Mouse (Mus musculus): ENCODE measurements around the gene Inpp4b. TPM values are rescaled to one million over a fixed set of nuclear protein-coding genes. Genes with fewer than 3 reads are reported as not detected.

Gene Inpp4b
- total and polyA plus RNA-seq, 3 experiments, result 7.3 to 73.4 (median 68.9) TPM

DNA sequence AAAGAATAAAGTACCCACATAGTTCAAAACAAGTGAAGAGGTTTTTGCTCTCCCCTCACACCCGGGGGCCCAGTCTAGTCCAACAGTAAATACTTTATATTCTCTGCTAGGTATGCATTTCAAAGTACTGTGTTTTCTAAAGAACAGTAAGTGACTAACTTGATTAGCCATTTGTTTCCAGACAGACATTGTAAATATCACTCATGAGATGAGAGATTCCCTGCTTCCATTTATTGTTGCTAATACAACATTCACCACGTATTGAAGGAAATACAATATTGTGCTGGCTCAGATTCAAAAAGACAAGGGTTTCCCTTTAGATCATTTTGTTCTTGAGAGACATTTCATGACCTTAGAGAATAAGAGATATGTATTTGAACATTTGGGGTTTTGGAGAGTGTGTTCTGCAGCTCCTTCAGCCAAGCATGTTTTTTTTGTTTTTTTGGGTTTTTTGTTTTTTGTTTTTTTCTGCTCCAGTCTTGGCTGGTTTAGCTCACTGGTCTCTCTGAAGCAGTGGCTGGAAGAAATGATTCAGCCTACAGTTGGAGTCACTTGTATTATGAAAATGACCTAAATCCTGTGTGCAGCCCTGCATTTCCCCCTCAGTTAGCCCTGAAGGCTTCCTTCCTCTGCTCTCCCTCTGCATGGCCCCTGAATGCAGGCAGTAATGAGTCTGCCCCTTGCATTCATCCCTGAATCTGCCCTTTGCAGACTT lies 426.5 kb downstream of the Inpp4b start:
- Histone ChIP-seq H3K27ac (no peak overlapping the region; the same call in 1 of the 2 replicates), H3K79me2 (replicated peaks; ENCODE audit: control insufficient read depth, insufficient read depth, low read length) (no peaks in the 10 kb centered on the region), H3K27me3 (ENCODE audit: control insufficient read depth, insufficient read depth, low read length) (no peaks in the 10 kb centered on the region), H3K9ac (ENCODE audit: low read depth, low read length) (no peak overlapping the region), H3K36me3 (ENCODE audit: control insufficient read depth, insufficient read depth, low read length) (peaks cover 2% of the 10 kb centered on the region; the same call in 1 of the 2 replicates), H3K4me1 (ENCODE audit: control insufficient read depth, insufficient read depth, low read length) (peaks cover 9% of the 10 kb centered on the region), H3K4me3 (no peak overlapping the region)
- WGBS, result 44% methylated on average over 2 of the region's 2 CpGs
- no peak for TF ChIP-seq POLR2A (IDR thresholded peaks at IDR 0.05; ENCODE audit: insufficient read depth, low read depth, low read length)
- no peak for TF ChIP-seq CTCF (IDR thresholded peaks at IDR 0.05)
- TF ChIP-seq EP300 (IDR thresholded peaks at IDR 0.05; ENCODE audit: insufficient read depth, low read depth, low read length), result no peak
- no peak for DNase-seq
- intact Hi-C loops (cut with DNase I), result no loop called here

DNA sequence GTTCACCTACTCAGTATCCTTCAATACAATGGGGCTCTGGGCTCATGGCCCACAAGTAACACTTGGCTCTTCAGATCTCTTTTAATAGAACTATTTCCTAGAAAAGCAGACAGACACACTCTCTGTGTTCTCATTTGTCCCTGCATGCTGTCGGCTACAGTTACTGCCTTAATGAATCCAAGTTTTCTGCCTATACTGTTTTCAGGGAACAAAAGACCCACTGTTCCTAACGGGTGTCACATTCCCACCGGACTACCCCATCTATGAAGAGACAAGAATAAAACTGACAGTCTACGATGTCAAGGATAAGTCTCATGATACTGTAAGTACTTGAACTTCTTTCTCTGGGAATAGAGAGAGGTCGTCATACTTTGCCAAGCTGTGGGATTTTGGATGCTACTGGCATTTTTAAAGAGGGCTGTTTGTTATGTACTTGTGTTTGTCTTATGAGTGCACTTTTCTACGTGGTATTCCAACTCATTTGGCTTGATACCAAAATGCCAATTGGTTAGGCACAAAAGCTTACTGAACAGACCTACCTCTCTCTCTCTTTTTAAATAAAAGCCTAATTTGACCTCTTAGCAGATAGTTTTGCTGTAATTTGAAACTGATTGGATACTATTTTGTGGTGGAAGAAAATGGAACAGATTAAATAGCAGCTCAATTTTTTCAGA lies 428.4 kb downstream of the Inpp4b start:
- no peak for TF ChIP-seq EP300 (IDR thresholded peaks at IDR 0.05; ENCODE audit: insufficient read depth, low read depth, low read length)
- no peak for TF ChIP-seq CTCF (IDR thresholded peaks at IDR 0.05)
- TF ChIP-seq POLR2A (IDR thresholded peaks at IDR 0.05; ENCODE audit: insufficient read depth, low read depth, low read length), result no peak
- Histone ChIP-seq H3K36me3 (ENCODE audit: control insufficient read depth, insufficient read depth, low read length) (peaks cover 5% of the 10 kb centered on the region), H3K27me3 (ENCODE audit: control insufficient read depth, insufficient read depth, low read length) (no peaks in the 10 kb centered on the region), H3K27ac (peak overlapping the region; percentile 57), H3K79me2 (replicated peaks; ENCODE audit: control insufficient read depth, insufficient read depth, low read length) (no peaks in the 10 kb centered on the region), H3K4me1 (ENCODE audit: control insufficient read depth, insufficient read depth, low read length) (peaks cover 9% of the 10 kb centered on the region), H3K9ac (ENCODE audit: low read depth, low read length) (peak overlapping the region; percentile 51; the same call in 1 of the 2 replicates), H3K4me3 (peak overlapping the region; percentile 42)
- intact Hi-C loops (cut with DNase I), result no loop called here
- WGBS, result 44% methylated on average over 6 of the region's 6 CpGs
- DNase-seq, result peak in 1 of 2 experiments; percentile 16

DNA sequence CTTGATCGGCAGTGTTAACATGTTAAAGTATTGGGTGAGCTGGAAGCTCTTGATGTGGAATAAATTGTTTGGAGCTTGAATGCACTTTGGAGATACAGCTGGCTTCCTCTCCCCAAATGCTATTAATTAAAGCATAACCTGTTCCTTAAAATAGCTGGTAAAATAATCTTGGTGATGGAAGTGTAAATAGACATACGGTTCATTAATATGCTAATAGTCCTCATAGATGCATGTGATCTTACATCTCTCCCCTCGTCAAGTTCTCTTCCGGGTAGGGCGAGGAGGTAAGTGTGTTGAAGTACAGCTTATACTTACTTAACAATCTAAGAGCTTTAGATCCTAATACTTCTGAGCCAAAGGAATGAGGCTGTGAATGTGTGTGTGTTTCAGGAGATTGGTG lies 430.5 kb downstream of the Inpp4b start:
- WGBS, result 91% methylated on average over 5 of the region's 5 CpGs
- peaks cover 5% of the 10 kb centered on the region for H3K36me3 ChIP-seq (ENCODE audit: control insufficient read depth, insufficient read depth, low read length)
- H3K79me2 ChIP-seq (replicated peaks; ENCODE audit: control insufficient read depth, insufficient read depth, low read length), result no peaks in the 10 kb centered on the region; the same call in 1 of the 2 replicates
- peaks cover 8% of the 10 kb centered on the region for H3K4me1 ChIP-seq (ENCODE audit: control insufficient read depth, insufficient read depth, low read length)
- no peak for DNase-seq
- intact Hi-C loops (cut with DNase I), result no loop called here
- H3K9ac ChIP-seq (ENCODE audit: low read depth, low read length), result no peak overlapping the region
- TF ChIP-seq POLR2A (IDR thresholded peaks at IDR 0.05; ENCODE audit: insufficient read depth, low read depth, low read length) (no peak), CTCF (IDR thresholded peaks at IDR 0.05) (no peak), EP300 (IDR thresholded peaks at IDR 0.05; ENCODE audit: insufficient read depth, low read depth, low read length) (no peak)
- H3K27ac ChIP-seq, result no peak overlapping the region
- no peaks in the 10 kb centered on the region for H3K27me3 ChIP-seq (ENCODE audit: control insufficient read depth, insufficient read depth, low read length)
- no peak overlapping the region for H3K4me3 ChIP-seq

DNA sequence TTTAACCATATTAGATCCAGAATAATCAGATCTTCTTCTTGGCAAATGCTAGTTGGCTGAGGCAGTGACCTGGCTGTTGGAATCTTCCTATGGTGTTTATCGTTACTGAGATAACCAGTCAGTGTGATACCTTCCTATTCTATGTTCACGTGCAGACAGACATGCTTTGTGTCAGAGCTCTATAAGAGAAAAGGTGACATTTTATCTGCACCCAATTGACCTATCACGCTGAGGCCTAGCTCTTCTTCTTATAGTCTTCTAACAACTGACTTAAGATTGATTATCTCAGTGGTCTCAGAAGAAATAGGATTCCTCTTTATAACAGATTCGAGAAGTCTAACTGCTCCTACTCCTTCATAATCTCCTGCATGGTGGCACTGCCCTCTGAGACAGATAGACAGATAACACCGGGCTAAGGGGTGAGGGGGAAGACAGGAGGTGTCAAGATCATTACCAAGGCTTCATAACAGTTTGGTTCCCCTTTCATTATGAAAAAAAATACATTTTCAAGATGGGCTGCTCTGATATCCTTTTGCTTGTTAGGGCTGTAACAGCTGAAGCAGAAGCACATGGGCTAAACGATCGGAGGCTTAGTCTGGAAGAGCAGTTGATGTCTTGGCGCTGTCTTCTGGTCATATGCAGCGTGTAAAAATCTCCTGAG lies 431.1 kb downstream of the Inpp4b start:
- no peak overlapping the region for H3K27ac ChIP-seq
- H3K79me2 ChIP-seq (replicated peaks; ENCODE audit: control insufficient read depth, insufficient read depth, low read length), result no peaks in the 10 kb centered on the region; the same call in 1 of the 2 replicates
- H3K27me3 ChIP-seq (ENCODE audit: control insufficient read depth, insufficient read depth, low read length), result no peaks in the 10 kb centered on the region
- H3K9ac ChIP-seq (ENCODE audit: low read depth, low read length), result no peak overlapping the region
- peaks cover 7% of the 10 kb centered on the region for H3K4me1 ChIP-seq (ENCODE audit: control insufficient read depth, insufficient read depth, low read length)
- no peak overlapping the region for H3K4me3 ChIP-seq
- peaks cover 5% of the 10 kb centered on the region for H3K36me3 ChIP-seq (ENCODE audit: control insufficient read depth, insufficient read depth, low read length)
- WGBS, result 66% methylated on average over 9 of the region's 9 CpGs
- intact Hi-C loops (cut with DNase I), result no loop called here
- no peak for TF ChIP-seq POLR2A (IDR thresholded peaks at IDR 0.05; ENCODE audit: insufficient read depth, low read depth, low read length)
- no peak for TF ChIP-seq CTCF (IDR thresholded peaks at IDR 0.05)
- DNase-seq, result no peak

DNA sequence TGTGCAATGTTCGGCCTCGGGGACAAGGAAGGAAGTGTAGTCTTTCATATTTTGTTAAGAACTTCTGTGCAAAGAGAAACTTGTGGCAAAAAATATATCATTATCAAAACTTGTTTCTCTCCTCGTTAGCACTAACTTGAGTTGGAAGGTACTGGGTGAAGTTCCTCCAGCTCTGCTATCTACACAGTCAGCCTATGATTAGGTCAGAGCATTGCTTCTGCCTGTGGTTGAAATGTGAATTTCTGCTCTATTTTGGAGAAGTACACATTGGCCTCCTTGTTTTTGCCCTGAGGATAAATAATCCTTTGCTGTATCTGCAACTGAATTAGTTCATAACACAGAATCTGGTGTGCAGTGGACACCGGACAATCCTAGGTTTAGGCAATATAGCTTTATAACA lies 431.7 kb downstream of the Inpp4b start:
- H3K36me3 ChIP-seq (ENCODE audit: control insufficient read depth, insufficient read depth, low read length), result peaks cover 5% of the 10 kb centered on the region
- WGBS, result 62% methylated on average over 4 of the region's 4 CpGs
- TF ChIP-seq CTCF (IDR thresholded peaks at IDR 0.05) (no peak), POLR2A (IDR thresholded peaks at IDR 0.05; ENCODE audit: insufficient read depth, low read depth, low read length) (no peak), EP300 (IDR thresholded peaks at IDR 0.05; ENCODE audit: insufficient read depth, low read depth, low read length) (no peak)
- no peak overlapping the region for H3K4me3 ChIP-seq
- no peaks in the 10 kb centered on the region; the same call in 1 of the 2 replicates for H3K79me2 ChIP-seq (replicated peaks; ENCODE audit: control insufficient read depth, insufficient read depth, low read length)
- H3K27ac ChIP-seq, result no peak overlapping the region
- peaks cover 7% of the 10 kb centered on the region for H3K4me1 ChIP-seq (ENCODE audit: control insufficient read depth, insufficient read depth, low read length)
- DNase-seq, result no peak
- no peak overlapping the region for H3K9ac ChIP-seq (ENCODE audit: low read depth, low read length)
- intact Hi-C loops (cut with DNase I), result no loop called here
- no peaks in the 10 kb centered on the region for H3K27me3 ChIP-seq (ENCODE audit: control insufficient read depth, insufficient read depth, low read length)
